Mouse (Mus musculus): Measurements from ENCODE around the gene Bnc2.

DNA sequence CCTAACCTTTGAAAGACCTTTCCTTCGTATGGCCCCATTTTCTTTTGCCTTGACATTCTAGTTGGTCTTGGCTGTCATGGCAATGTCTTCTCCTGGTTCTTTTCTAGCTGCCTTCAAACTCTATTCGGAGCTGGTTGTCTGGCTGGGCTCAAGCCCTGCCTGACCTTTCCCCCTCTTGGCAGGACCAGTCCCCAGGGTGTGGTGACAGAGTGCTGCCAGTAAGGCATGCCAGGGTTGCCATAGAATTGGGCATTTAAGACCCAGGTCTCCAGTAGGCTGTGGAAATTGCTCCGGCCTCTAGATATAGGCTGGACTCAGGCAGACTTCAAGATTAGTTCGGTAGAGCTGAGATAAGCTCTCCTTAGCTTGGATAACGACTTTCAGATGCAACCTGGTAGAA, 32.9 kb upstream of the Bnc2 start:
- no peak for TF ChIP-seq CTCF (IDR thresholded peaks at IDR 0.05; ENCODE audit: borderline replicate concordance, insufficient read depth, low read depth, low read length)
- TF ChIP-seq POLR2A (IDR thresholded peaks at IDR 0.05; ENCODE audit: borderline replicate concordance, insufficient read depth, low read length) = no peak

All from cerebellum, adult 2 months (tissue).